Mouse (Mus musculus): ENCODE data around the gene Fam114a2.

The Fam114a2 gene

GRCm38 (mm10) chr11:57506899-57507298, 11.5 kb downstream of the Fam114a2 start:
- Histone ChIP-seq H3K4me3 (replicated peaks; ENCODE audit: low read length) (no peak overlapping the region), H3K4me1 (replicated peaks; ENCODE audit: low read depth, low read length) (peaks cover 12% of the 10 kb centered on the region), H3K9me3 (ENCODE audit: low read length) (no peaks in the 10 kb centered on the region), H3K27me3 (ENCODE audit: insufficient read depth, low read length) (no peaks in the 10 kb centered on the region), H3K36me3 (ENCODE audit: insufficient read depth, low read length) (peaks cover 83% of the 10 kb centered on the region)
- TF ChIP-seq NANOG (IDR thresholded peaks at IDR 0.05; ENCODE audit: borderline replicate concordance, low read length) (no peak), POU5F1 (IDR thresholded peaks at IDR 0.05; ENCODE audit: borderline replicate concordance, low read length) (no peak), CTCF (conservative IDR thresholded peaks at IDR 0.05; ENCODE audit: low read length) (no peak)

DNA sequence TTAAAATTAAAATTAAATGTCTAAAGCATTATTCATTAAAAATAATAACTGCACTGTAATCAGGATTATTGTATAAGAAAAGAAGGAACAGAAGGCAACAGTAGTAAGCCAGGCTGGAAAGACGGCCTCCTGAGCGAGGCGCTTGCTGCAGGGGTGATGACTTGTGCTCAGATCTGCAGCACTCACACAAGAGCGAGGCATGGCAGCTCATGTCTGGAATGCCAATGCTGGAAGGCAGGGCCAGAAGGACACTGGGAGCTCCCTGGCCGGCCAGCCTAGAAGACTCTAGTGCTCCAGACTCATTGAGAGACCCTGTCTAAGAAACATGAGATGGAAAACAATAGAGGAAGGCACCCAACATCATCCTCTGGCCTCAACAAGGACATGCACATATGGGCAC, 15.3 kb downstream of the Fam114a2 start:
- Histone ChIP-seq H3K27me3 (ENCODE audit: insufficient read depth, low read length) (no peaks in the 10 kb centered on the region), H3K36me3 (ENCODE audit: insufficient read depth, low read length) (peaks cover 65% of the 10 kb centered on the region), H3K4me1 (replicated peaks; ENCODE audit: low read depth, low read length) (peaks cover 31% of the 10 kb centered on the region), H3K4me3 (replicated peaks; ENCODE audit: low read length) (no peak overlapping the region), H3K9me3 (ENCODE audit: low read length) (no peaks in the 10 kb centered on the region)
- TF ChIP-seq POU5F1 (IDR thresholded peaks at IDR 0.05; ENCODE audit: borderline replicate concordance, low read length) (no peak), CTCF (conservative IDR thresholded peaks at IDR 0.05; ENCODE audit: low read length) (no peak), NANOG (IDR thresholded peaks at IDR 0.05; ENCODE audit: borderline replicate concordance, low read length) (no peak)

DNA sequence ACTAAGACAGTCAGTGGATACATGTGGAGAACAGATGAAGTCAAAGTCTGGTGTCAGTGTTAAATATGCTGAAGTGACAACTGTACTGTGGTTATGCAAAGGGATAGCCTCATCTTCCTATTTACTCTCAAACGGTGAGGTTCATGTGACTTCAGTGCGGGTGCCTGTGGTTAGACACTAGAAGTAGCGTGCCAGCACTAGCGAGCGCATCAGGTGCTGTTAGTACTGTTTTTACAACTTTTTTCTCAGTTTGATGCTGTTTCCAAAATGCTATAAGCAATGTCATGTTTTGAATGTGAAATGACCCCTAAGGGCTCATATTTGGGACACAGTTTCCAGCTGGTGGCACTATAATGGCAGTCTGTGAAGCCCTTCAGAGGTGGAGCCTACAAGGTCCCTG, 20.2 kb downstream of the Fam114a2 start:
- H3K27me3 ChIP-seq (ENCODE audit: insufficient read depth, low read length) = no peaks in the 10 kb centered on the region
- peaks cover 49% of the 10 kb centered on the region for H3K4me1 ChIP-seq (replicated peaks; ENCODE audit: low read depth, low read length)
- H3K36me3 ChIP-seq (ENCODE audit: insufficient read depth, low read length) = peaks cover 60% of the 10 kb centered on the region
- no peaks in the 10 kb centered on the region for H3K9me3 ChIP-seq (ENCODE audit: low read length)
- no peak for TF ChIP-seq CTCF (conservative IDR thresholded peaks at IDR 0.05; ENCODE audit: low read length)
- no peak for TF ChIP-seq NANOG (IDR thresholded peaks at IDR 0.05; ENCODE audit: borderline replicate concordance, low read length)
- no peak for TF ChIP-seq POU5F1 (IDR thresholded peaks at IDR 0.05; ENCODE audit: borderline replicate concordance, low read length)
- no peak overlapping the region for H3K4me3 ChIP-seq (replicated peaks; ENCODE audit: low read length)

DNA sequence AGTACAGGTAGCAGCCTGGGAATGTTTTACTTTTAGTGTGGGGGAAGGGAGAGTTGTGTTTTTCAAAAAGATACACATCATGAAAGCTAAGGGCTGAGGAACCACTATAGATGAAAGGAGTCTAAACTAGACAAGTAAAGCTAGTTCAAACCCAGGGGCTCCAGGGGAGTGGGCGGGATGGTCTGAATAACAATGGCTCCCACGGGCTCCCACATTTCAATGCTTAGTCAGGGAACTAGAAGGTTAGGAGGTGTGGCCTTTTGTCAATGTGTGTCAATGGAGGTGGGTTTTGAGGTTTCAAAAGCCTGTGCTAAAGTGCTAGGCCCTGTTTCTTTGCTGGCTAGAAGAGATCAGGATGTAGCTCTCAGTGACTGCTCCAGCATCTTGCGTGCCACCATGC, 20.7 kb downstream of the Fam114a2 start:
- no peaks in the 10 kb centered on the region for H3K9me3 ChIP-seq (ENCODE audit: low read length)
- H3K4me1 ChIP-seq (replicated peaks; ENCODE audit: low read depth, low read length) = peaks cover 46% of the 10 kb centered on the region
- H3K4me3 ChIP-seq (replicated peaks; ENCODE audit: low read length) = no peak overlapping the region
- TF ChIP-seq NANOG (IDR thresholded peaks at IDR 0.05; ENCODE audit: borderline replicate concordance, low read length) (no peak), CTCF (conservative IDR thresholded peaks at IDR 0.05; ENCODE audit: low read length) (no peak), POU5F1 (IDR thresholded peaks at IDR 0.05; ENCODE audit: borderline replicate concordance, low read length) (no peak)
- H3K27me3 ChIP-seq (ENCODE audit: insufficient read depth, low read length) = no peaks in the 10 kb centered on the region
- peaks cover 60% of the 10 kb centered on the region for H3K36me3 ChIP-seq (ENCODE audit: insufficient read depth, low read length)

DNA sequence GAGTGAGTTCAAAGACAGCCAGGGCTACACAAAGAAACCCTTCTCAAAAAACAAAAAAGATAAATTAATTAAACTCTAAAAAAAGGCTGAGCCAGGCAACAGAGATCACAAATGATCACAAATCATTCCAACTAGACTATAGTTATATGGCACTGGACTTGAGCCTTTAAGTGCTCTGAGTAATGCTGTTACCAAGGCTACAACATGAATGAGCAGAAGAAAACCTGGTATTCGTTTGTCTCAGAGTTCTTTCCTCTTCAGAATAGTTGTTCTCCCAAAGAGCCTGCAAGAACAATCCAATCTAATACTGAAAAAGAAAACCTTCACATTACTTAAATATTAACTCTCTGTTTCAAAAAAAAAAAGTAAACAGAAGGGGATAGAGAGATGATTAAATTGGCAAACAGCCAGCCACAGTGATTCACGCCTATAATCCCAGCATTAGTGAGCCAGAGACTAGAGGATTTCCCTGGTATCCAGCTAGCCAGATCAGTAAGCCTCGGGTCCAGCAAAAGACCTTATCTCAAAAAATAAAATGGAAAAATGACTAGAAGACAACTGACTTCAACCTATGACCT, 21.9 kb downstream of the Fam114a2 start:
- Histone ChIP-seq H3K4me1 (replicated peaks; ENCODE audit: low read depth, low read length) (peaks cover 36% of the 10 kb centered on the region), H3K4me3 (replicated peaks; ENCODE audit: low read length) (no peak overlapping the region), H3K27me3 (ENCODE audit: insufficient read depth, low read length) (no peaks in the 10 kb centered on the region), H3K9me3 (ENCODE audit: low read length) (no peaks in the 10 kb centered on the region), H3K36me3 (ENCODE audit: insufficient read depth, low read length) (peaks cover 67% of the 10 kb centered on the region)
- TF ChIP-seq CTCF (conservative IDR thresholded peaks at IDR 0.05; ENCODE audit: low read length) (no peak), POU5F1 (IDR thresholded peaks at IDR 0.05; ENCODE audit: borderline replicate concordance, low read length) (no peak)

DNA sequence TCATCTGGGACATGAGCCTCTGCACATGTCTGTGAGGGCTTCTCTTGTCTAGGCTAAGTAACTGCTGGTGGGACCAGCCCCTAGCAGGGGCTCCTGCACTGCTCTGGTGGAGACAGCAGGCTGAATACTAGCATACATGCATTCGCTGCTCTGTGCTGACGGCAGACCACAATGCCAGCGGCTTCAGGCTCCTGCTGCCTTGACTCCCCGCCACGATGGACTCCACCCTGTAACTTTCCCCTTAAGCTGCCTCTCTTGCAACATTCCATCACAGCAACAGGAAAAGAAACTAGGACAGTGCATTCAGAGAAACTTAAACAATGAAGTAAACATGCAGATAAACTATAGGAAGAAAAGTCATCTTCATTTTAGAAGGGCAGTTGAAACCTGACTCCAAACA, 30.0 kb downstream of the Fam114a2 start:
- Histone ChIP-seq H3K9me3 (ENCODE audit: low read length) (peaks cover 21% of the 10 kb centered on the region), H3K36me3 (ENCODE audit: insufficient read depth, low read length) (peaks cover 75% of the 10 kb centered on the region), H3K27me3 (ENCODE audit: insufficient read depth, low read length) (no peaks in the 10 kb centered on the region), H3K4me1 (replicated peaks; ENCODE audit: low read depth, low read length) (no peaks in the 10 kb centered on the region), H3K4me3 (replicated peaks; ENCODE audit: low read length) (no peak overlapping the region)
- TF ChIP-seq POU5F1 (IDR thresholded peaks at IDR 0.05; ENCODE audit: borderline replicate concordance, low read length) = no peak
- no peak for TF ChIP-seq CTCF (conservative IDR thresholded peaks at IDR 0.05; ENCODE audit: low read length)
- no peak for TF ChIP-seq NANOG (IDR thresholded peaks at IDR 0.05; ENCODE audit: borderline replicate concordance, low read length)

DNA sequence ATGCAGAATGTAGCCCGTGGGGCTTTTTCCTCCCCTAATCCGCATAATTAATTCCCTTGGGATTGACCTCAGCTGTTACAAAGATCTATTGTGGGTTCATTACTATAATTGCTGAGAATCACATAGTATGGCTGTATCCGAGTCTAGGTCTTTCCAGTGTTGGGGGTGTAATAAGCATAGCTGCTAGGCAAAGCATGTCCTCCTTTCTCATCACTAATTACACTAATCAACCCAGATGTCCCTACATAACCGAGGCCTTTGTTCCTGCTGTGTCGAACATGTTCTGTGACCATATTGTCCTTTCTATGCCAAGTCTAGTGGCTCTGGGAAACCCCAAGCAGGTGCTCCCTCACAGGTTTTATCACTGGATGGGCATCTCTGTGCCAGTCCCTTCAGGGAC, 40.3 kb downstream of the Fam114a2 start:
- H3K4me3 ChIP-seq (replicated peaks; ENCODE audit: low read length) = no peak overlapping the region

GRCm38 (mm10) chr11:57475119-57475518, 43.3 kb downstream of the Fam114a2 start:
- Histone ChIP-seq H3K9me3 (ENCODE audit: low read length) (no peaks in the 10 kb centered on the region), H3K27me3 (ENCODE audit: insufficient read depth, low read length) (no peaks in the 10 kb centered on the region), H3K36me3 (ENCODE audit: insufficient read depth, low read length) (no peaks in the 10 kb centered on the region), H3K4me3 (replicated peaks; ENCODE audit: low read length) (no peak overlapping the region), H3K4me1 (replicated peaks; ENCODE audit: low read depth, low read length) (peaks cover 7% of the 10 kb centered on the region)
- TF ChIP-seq CTCF (conservative IDR thresholded peaks at IDR 0.05; ENCODE audit: low read length) (peak; percentile 75), NANOG (IDR thresholded peaks at IDR 0.05; ENCODE audit: borderline replicate concordance, low read length) (no peak), POU5F1 (IDR thresholded peaks at IDR 0.05; ENCODE audit: borderline replicate concordance, low read length) (no peak)

More for the DNA sequence above, 40.3 kb downstream of the Fam114a2 start:
- no peak for TF ChIP-seq NANOG (IDR thresholded peaks at IDR 0.05; ENCODE audit: borderline replicate concordance, low read length)
- no peak for TF ChIP-seq CTCF (conservative IDR thresholded peaks at IDR 0.05; ENCODE audit: low read length)
- TF ChIP-seq POU5F1 (IDR thresholded peaks at IDR 0.05; ENCODE audit: borderline replicate concordance, low read length) = no peak
- Histone ChIP-seq H3K27me3 (ENCODE audit: insufficient read depth, low read length) (no peaks in the 10 kb centered on the region), H3K9me3 (ENCODE audit: low read length) (no peaks in the 10 kb centered on the region), H3K4me1 (replicated peaks; ENCODE audit: low read depth, low read length) (peaks cover 14% of the 10 kb centered on the region), H3K36me3 (ENCODE audit: insufficient read depth, low read length) (peaks cover 11% of the 10 kb centered on the region)
